Mouse (Mus musculus) spleen, embryonic (tissue): Measurements from ENCODE around the gene Zfp58.
"Not testable (repeated sequence)": the region's sequence is repeated elsewhere in the genome, so short reads cannot be mapped to it uniquely, and the experiment has no call there.

Source experiments
- CTCF ChIA-PET: fragments of 350-600 bp; sonication (Branson Sonifier 250); formaldehyde crosslinking; loops from one replicate; lab custom pipeline; 2022; lab: Charles Lee

Gene Zfp58

GRCm38 (mm10) chr13:67500084-67500719 lies at the start of gene Zfp58:
TSS of gene Zfp58 (minus strand) at chr13:67500555.
- CTCF ChIA-PET: no interaction called here

GRCm38 (mm10) chr13:67545941-67546340 lies 45.6 kb upstream of the Zfp58 start:
- CTCF ChIA-PET: no interaction called here

GRCm38 (mm10) chr13:67527049-67527730 lies 26.8 kb upstream of the Zfp58 start:
- CTCF ChIA-PET: no interaction called here

GRCm38 (mm10) chr13:67525753-67526410 lies 25.5 kb upstream of the Zfp58 start, which contains the start of the genes Gm26965 and Zfp87:
TSS of gene Gm26965 (minus strand) at chr13:67526151.
TSS of gene Zfp87 (minus strand) at chr13:67526177.
- CTCF ChIA-PET: no interaction called here

- CTCF ChIA-PET: interaction anchor here (0.6 kb wide), 1 partner anchor 79 kb away, joined by 8 read pairs; no protein-coding TSS in a partner anchor
Observed at GRCm38 (mm10) chr13:67500908-67501307, 553 bp upstream of the Zfp58 start.

GRCm38 (mm10) chr13:67495631-67496030 lies 4.7 kb downstream of the Zfp58 start:
- CTCF ChIA-PET: no interaction called here

GRCm38 (mm10) chr13:67484424-67484811 lies 15.9 kb downstream of the Zfp58 start:
- CTCF ChIA-PET: no interaction called here

GRCm38 (mm10) chr13:67483625-67484423 lies 16.5 kb downstream of the Zfp58 start, which contains the start of gene Zfp874b:
TSS of gene Zfp874b (minus strand) at chr13:67484258.
- CTCF ChIA-PET: no interaction called here

GRCm38 (mm10) chr13:67481528-67481927 lies 18.8 kb downstream of the Zfp58 start:
- CTCF ChIA-PET: no interaction called here

GRCm38 (mm10) chr13:67469274-67469673 lies 31.1 kb downstream of the Zfp58 start:
- CTCF ChIA-PET: interaction anchor here (0.6 kb wide), 1 partner anchor 259 kb away, joined by 6 read pairs; no protein-coding TSS in a partner anchor

GRCm38 (mm10) chr13:67463506-67464185 lies 36.7 kb downstream of the Zfp58 start:
- CTCF ChIA-PET: not testable (repeated sequence)

- CTCF ChIA-PET: no interaction called here
Observed at GRCm38 (mm10) chr13:67452021-67452309, 48.4 kb downstream of the Zfp58 start.

- CTCF ChIA-PET: no interaction called here
Observed at GRCm38 (mm10) chr13:67451172-67452020, 49.0 kb downstream of the Zfp58 start, which contains the start of gene Zfp874a. TSS of gene Zfp874a (minus strand) at chr13:67451624.
